Mouse (Mus musculus) heart, adult 11 months (tissue): Measurements from ENCODE around the gene Lrrfip1.
A peak's percentile ranks its signal among the peaks of the same experiment; 100 is the strongest.

Experiments used
- DNase-seq: peaks from one replicate; pipeline ENCODE4 v3.0.0; 2022

Gene Lrrfip1

GRCm38 (mm10) chr1:90998268-90998890 lies at the start of gene Lrrfip1:
Lrrfip1 (plus strand) TSS chr1:90998737.
- DNase-seq, result peak; percentile 98

GRCm38 (mm10) chr1:90949309-90949708 lies 49.2 kb upstream of the Lrrfip1 start:
- no peak for DNase-seq

GRCm38 (mm10) chr1:90951670-90952069 lies 46.9 kb upstream of the Lrrfip1 start:
- peak; percentile 94 for DNase-seq

- DNase-seq, result no peak
Observed at GRCm38 (mm10) chr1:90952808-90953207, 45.7 kb upstream of the Lrrfip1 start, which contains the start of gene Prlh. Prlh (plus strand) TSS chr1:90953108.

- DNase-seq, result no peak
Observed at GRCm38 (mm10) chr1:90953688-90954087, 44.8 kb upstream of the Lrrfip1 start.

- DNase-seq, result peak; percentile 93
Observed at GRCm38 (mm10) chr1:90956245-90957096, 42.1 kb upstream of the Lrrfip1 start.

GRCm38 (mm10) chr1:90962526-90962925 lies 36.0 kb upstream of the Lrrfip1 start:
- no peak for DNase-seq

GRCm38 (mm10) chr1:90962994-90963393 lies 35.5 kb upstream of the Lrrfip1 start:
- no peak for DNase-seq

GRCm38 (mm10) chr1:90967583-90967982 lies 31.0 kb upstream of the Lrrfip1 start:
- peak; percentile 97 for DNase-seq

GRCm38 (mm10) chr1:90968649-90969048 lies 29.9 kb upstream of the Lrrfip1 start:
- peak; percentile 44 for DNase-seq

- peak; percentile 88 for DNase-seq
Observed at GRCm38 (mm10) chr1:90969347-90969784, 29.2 kb upstream of the Lrrfip1 start, which contains the start of gene Rab17. Rab17 (minus strand) TSS chr1:90969661.

- DNase-seq, result peak; percentile 82
Observed at GRCm38 (mm10) chr1:90969881-90970390, 28.6 kb upstream of the Lrrfip1 start.

- DNase-seq, result peak; percentile 98
Observed at GRCm38 (mm10) chr1:90972911-90973573, 25.5 kb upstream of the Lrrfip1 start.

- no peak for DNase-seq
Observed at GRCm38 (mm10) chr1:90973574-90973911, 25.0 kb upstream of the Lrrfip1 start.

- peak; percentile 98 for DNase-seq
Observed at GRCm38 (mm10) chr1:90974906-90975649, 23.5 kb upstream of the Lrrfip1 start.

GRCm38 (mm10) chr1:90975960-90976359 lies 22.6 kb upstream of the Lrrfip1 start:
- DNase-seq, result no peak

GRCm38 (mm10) chr1:90980638-90981330 lies 17.8 kb upstream of the Lrrfip1 start:
- peak; percentile 91 for DNase-seq

GRCm38 (mm10) chr1:90981346-90981745 lies 17.2 kb upstream of the Lrrfip1 start:
- peak; percentile 90 for DNase-seq

- DNase-seq, result peak; percentile 78
Observed at GRCm38 (mm10) chr1:90995916-90996315, 2.6 kb upstream of the Lrrfip1 start.

- DNase-seq, result peak; percentile 91
Observed at GRCm38 (mm10) chr1:90997136-90997535, 1.4 kb upstream of the Lrrfip1 start.

GRCm38 (mm10) chr1:90997641-90998040 lies 896 bp upstream of the Lrrfip1 start:
- DNase-seq, result peak; percentile 84
